Mouse (Mus musculus) forebrain, embryonic 14.5 days (tissue): ENCODE data around the gene Tcstv1. TPM values are rescaled to one million over a fixed set of nuclear protein-coding genes. Genes with fewer than 3 reads are reported as not detected.
"Not testable (repeated sequence)": the region's sequence is repeated elsewhere in the genome, so short reads cannot be mapped to it uniquely, and the experiment has no call there.

ENCODE experiments used
- ATAC-seq: fragments of 200-750 bp; cut with Nextera tagmentation; 2 replicates; pipeline ENCODE4 v1.8.0; 2017; ENCODE audit warnings: mild to moderate bottlenecking, moderate library complexity
- DNase-seq: peaks from one replicate; pipeline ENCODE4 v3.0.0-alpha.2; 2015; ENCODE audit warnings: low spot score
- H3K27ac ChIP-seq: fragments of 300-500 bp; sonication (generic); 2 replicates; pipeline ENCODE4 v1.5.1; 2014; ENCODE audit warnings: low read depth, mild to moderate bottlenecking, control low read depth, low read length, moderate library complexity
- H3K27me3 ChIP-seq: fragments of 300-500 bp; sonication (generic); replicated peaks from 2 replicates; pipeline ENCODE4 v1.6.1; 2014; ENCODE audit warnings: low read length, control low read depth, mixed read lengths; ENCODE audit not compliant: control insufficient read depth, insufficient read depth
- H3K36me3 ChIP-seq: fragments of 300-500 bp; sonication (generic); 2 replicates; pipeline ENCODE4 v1.6.1; 2014; ENCODE audit warnings: low read length, control low read depth; ENCODE audit not compliant: control insufficient read depth, insufficient read depth
- H3K4me1 ChIP-seq: fragments of 300-500 bp; sonication (generic); 2 replicates; pipeline ENCODE4 v1.6.1; 2014; ENCODE audit warnings: antibody characterized with exemption, low read length, control low read depth; ENCODE audit not compliant: control insufficient read depth, insufficient read depth
- H3K4me2 ChIP-seq: fragments of 300-500 bp; sonication (generic); 2 replicates; pipeline ENCODE4 v1.6.1; 2014; ENCODE audit warnings: mild to moderate bottlenecking, control low read depth, low read length
- H3K4me3 ChIP-seq: fragments of 300-500 bp; sonication (generic); 2 replicates; pipeline ENCODE4 v1.5.1; 2014; ENCODE audit warnings: low read depth, low read length, control low read depth
- H3K9ac ChIP-seq: fragments of 300-500 bp; sonication (generic); 2 replicates; pipeline ENCODE4 v1.6.1; 2014; ENCODE audit warnings: mild to moderate bottlenecking, low read length, control low read depth, moderate library complexity
- H3K9me3 ChIP-seq: fragments of 300-500 bp; sonication (generic); replicated peaks from 2 replicates; pipeline ENCODE4 v1.6.1; 2016; ENCODE audit warnings: low read length, control low read depth, mixed read lengths; ENCODE audit not compliant: control insufficient read depth
- WGBS: fragments of 180-500 bp; shearing (Covaris S2); extraction: QIAGEN DNeasy Blood & Tissue Kit; methylation state at CpG from one replicate; pipeline ENCODE4 v1.1.7; 2014; 5-methylcytosine and 5-hydroxymethylcytosine counted together
- polyA plus RNA-seq: library from polyadenylated mRNA; unstranded; fragments of >200 nt; fragmentation: Nextera tagmentation; extraction: Ambion mirVana; gene quantifications from 2 replicates; pipeline ENCODE4 v1.2.1, GENCODE M21; 2014

Tcstv1 gene
- polyA plus RNA-seq: not detected in 2 replicates

DNA sequence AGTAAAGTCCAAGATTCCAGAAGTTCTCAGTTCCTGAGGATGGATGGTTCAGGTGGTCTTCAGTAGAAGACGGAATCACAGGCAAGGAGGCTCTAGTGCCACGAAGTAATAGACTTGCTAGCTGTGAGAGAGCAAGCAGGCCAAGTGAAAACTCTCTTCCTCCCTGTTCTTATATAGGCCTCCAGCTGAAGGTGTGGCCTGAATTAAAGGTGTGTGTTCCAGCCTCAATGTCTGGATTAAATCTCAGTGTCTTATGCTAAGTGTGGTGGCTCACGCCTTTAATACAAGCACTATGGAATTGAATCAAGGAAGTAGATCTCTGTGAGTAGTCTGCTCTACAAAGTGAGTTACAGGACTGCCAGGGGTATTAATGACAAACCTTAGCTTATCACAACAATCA lies at the start of gene Tcstv1:
TSS of gene Tcstv1 (minus strand) at position 101 of the 400 bp plus-strand sequence.
- ATAC-seq, H3K27me3 ChIP-seq, H3K27ac ChIP-seq, DNase-seq, H3K4me3 ChIP-seq, H3K9ac ChIP-seq, H3K4me2 ChIP-seq, H3K4me1 ChIP-seq, H3K36me3 ChIP-seq, H3K9me3 ChIP-seq: not testable (repeated sequence)
- WGBS: 82% methylated on average over 3 of the region's 3 CpGs

DNA sequence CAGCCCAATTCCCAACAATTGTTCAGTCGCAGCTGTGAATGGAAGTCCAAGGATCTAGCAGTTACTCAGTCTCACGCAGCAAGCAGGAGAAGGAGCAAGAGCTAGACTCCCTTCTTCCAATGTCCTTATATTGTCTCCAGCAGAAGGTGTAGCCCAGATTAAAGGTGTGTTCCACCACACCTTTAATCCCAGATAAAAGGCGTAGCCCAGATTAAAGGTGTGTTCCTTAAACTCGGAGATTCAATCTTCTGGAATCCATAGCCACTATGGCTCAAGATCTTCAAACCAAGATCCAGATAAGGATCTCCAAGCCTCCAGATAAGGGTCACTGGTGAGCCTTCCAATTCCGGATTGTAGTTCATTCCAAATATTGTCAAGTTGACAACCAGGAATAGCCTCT lies 34.6 kb upstream of the Tcstv1 start, which contains the start of gene Gm21761:
TSS of gene Gm21761 (minus strand) at position 101 of the 400 bp plus-strand sequence.
- not testable (repeated sequence) for H3K4me1 ChIP-seq, H3K27ac ChIP-seq, ATAC-seq, H3K36me3 ChIP-seq, H3K9ac ChIP-seq, H3K9me3 ChIP-seq, H3K27me3 ChIP-seq, DNase-seq, H3K4me2 ChIP-seq, H3K4me3 ChIP-seq
- WGBS: no CpG with 5 or more reads among the region's 5 CpGs

DNA sequence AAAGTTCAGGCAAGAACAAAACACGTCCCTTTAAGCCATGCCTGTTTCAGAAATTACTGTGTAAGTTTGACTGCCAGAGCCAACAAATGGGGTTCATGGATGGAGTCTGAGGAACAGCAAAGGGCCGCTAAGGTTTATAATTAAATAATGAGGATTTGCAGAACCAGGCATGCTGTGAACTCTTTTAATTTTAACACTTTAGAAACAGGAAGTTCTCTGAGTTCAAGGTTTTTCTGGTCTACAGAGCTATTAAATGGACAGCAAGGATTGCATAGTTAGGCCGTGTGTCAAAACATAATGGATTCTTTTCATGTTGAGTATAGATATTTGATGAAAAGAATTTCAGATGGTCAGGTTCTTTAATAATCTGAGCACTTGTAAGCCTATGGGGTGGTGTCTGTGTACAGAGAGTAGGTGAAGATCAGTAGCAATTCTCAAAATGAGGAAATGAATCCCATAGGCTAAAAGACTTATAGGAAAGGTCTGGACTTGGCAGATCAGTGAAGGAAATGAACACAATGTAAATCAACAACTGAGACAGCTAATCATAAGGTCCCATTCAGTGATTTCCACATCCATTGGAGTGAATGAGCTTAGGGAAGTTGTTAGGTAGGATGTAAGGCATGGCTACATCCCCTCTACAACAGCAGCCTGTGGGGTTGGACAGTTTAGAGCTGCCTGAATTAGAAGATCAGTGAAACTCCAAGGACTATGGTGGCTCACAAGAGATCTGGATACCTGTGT lies 30.2 kb upstream of the Tcstv1 start:
- not testable (repeated sequence) for H3K4me1 ChIP-seq, H3K27ac ChIP-seq, H3K27me3 ChIP-seq, H3K4me3 ChIP-seq, H3K9me3 ChIP-seq, H3K36me3 ChIP-seq, H3K9ac ChIP-seq, H3K4me2 ChIP-seq, ATAC-seq, DNase-seq
- WGBS: 80% methylated on average over 2 of the region's 3 CpGs

DNA sequence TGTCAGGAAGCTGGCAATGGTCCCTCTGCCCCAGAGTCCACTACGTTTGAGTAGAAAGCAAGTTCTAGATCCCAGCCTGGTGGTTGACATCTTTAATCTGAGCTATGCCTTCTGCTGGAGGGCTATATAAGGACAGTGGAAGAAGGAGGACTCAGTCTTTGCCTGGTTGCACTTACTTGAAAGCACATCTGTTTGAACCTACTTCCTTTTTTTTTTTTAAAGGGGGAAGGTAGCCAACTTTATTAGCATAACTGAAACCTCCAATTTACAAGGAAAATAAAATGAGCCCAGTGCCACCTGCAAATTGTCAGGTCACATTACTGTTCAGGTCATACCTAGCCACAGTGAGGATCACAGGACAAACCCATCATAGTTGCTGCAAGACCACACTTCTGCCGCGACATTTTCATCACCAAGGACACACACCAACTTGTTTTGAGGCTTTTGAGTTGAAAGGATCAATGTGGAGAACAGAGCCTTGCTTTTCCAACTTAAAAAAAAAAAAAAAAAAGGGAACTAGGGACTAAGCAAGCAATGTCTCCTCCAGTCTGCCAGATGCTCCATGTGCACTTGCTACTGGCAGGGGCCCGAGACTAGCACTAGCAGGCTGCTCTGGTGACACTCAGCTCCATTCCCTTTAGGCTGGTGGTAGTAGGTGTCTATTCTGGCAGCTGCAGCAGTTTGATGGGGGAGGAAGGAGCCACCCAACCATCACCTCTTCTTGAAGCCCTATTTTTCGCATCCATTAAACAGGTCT lies 22.6 kb upstream of the Tcstv1 start:
- H3K27me3 ChIP-seq, H3K4me1 ChIP-seq, H3K4me3 ChIP-seq, H3K27ac ChIP-seq, H3K4me2 ChIP-seq, DNase-seq, H3K9ac ChIP-seq, ATAC-seq, H3K9me3 ChIP-seq, H3K36me3 ChIP-seq: not testable (repeated sequence)
- 83% methylated on average over 4 of the region's 5 CpGs for whole genome bisulfite sequencing

DNA sequence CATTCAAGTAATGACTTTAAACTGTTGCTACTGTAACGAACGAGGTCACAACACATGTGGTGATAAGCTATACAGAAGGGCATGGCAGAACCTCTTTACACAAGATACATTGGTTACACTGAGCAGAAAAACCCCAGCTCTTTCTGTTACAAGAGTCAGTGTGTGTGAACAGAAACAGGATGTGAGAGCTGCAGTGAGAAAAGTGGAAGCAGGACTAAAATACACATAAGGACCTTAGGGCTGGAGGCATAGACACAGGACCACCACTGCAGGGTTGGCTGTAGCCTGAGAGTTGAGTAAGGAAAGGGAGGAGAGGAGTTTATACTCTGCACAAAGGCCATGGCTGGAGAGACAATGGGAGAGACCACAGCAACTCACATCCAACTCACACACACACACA lies 21.9 kb upstream of the Tcstv1 start:
- DNase-seq, ATAC-seq: not testable (repeated sequence)

DNA sequence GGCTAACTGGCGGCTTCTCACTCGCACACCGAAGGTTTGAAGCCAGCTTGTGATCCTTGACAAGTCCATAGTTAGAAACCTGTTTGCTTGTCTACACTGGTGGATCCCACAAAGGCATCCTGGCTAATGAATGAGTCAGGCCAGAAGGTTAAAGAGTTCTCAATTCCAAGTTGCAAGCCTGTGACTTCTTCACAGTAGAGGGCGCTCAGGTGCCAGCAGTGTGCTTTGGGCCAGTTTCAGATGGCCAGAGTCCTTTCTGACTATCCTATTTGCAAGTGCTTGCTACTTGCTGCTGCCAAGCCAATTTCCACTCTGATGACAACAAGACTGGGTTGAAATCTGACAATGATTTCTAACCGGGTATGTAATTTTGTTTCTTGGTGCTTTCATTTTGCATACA lies 4.0 kb upstream of the Tcstv1 start:
- not testable (repeated sequence) for H3K27ac ChIP-seq, H3K36me3 ChIP-seq, H3K4me1 ChIP-seq, H3K9me3 ChIP-seq, H3K4me3 ChIP-seq, DNase-seq, H3K9ac ChIP-seq, H3K27me3 ChIP-seq, H3K4me2 ChIP-seq, ATAC-seq
- WGBS: 51% methylated on average over 4 of the region's 5 CpGs

More for the DNA sequence above, 21.9 kb upstream of the Tcstv1 start:
- H3K9me3 ChIP-seq, H3K27me3 ChIP-seq, H3K4me1 ChIP-seq, H3K4me3 ChIP-seq, H3K27ac ChIP-seq, H3K9ac ChIP-seq, H3K4me2 ChIP-seq, H3K36me3 ChIP-seq: not testable (repeated sequence)
- WGBS: 79% methylated on average over 2 of the region's 2 CpGs

DNA sequence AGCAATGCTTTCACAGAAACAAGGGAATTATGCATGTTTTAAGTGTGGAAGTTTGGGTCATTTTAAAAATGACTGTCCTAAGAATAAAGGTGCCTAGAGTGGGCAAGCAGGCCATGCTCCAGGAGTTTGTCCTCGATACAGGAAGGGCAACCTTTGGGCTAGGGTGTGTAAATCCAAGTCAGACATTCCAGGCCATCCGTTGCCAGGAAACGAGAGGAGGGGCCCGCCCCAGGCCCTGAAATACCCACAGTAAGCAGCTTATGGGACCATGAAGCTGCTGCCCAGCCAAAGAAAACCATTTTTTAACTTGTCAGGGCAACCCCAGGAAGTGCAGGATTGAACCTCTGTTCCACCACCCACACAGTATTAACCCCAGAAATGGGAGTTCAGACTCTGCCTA lies 7.7 kb downstream of the Tcstv1 start:
- not testable (repeated sequence) for H3K9me3 ChIP-seq, DNase-seq, H3K9ac ChIP-seq, H3K4me3 ChIP-seq, H3K4me2 ChIP-seq, H3K27ac ChIP-seq, H3K36me3 ChIP-seq, H3K4me1 ChIP-seq, H3K27me3 ChIP-seq, ATAC-seq
- WGBS: 46% methylated on average over 4 of the region's 4 CpGs

DNA sequence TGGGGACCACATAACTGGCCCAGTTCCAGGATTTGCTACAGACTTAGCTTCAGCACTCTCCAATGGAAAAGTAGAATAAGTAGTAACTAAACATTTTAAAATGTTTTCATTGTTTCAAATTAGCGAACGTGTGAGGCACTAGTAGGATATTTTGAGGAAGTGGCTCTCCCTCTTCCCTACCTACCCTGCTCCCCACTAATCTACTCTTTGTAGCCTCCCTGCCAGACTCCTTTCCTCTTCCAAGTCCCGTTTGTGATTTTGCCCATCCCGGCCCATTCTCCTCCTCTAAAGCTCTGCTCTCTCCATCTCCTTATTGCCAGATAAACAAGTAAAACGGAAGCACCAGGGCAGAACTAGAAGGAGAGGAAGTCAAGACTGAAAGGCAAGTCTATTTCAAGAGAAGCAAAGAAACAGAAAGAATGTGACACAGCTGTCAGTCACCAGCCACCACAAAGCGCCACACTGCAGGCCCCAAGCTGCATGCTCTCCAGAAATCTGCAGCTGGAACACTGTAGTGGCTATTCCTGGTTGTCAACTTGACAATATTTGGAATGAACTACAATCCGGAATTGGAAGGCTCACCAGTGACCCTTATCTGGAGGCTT lies 30.1 kb downstream of the Tcstv1 start:
- not testable (repeated sequence) for DNase-seq, ATAC-seq, H3K4me2 ChIP-seq, H3K4me3 ChIP-seq, H3K9ac ChIP-seq, H3K36me3 ChIP-seq, H3K9me3 ChIP-seq, H3K27me3 ChIP-seq, H3K4me1 ChIP-seq, H3K27ac ChIP-seq
- WGBS: 75% methylated on average over 6 of the region's 7 CpGs
